Mouse (Mus musculus) lung, embryonic 16.5 days (tissue): ENCODE data around the gene March2. TPM values are rescaled to one million over a fixed set of nuclear protein-coding genes. Genes with fewer than 3 reads are reported as not detected.

ENCODE experiments used
- ATAC-seq: fragments of 200-750 bp; cut with Nextera tagmentation; 2 replicates; pipeline ENCODE4 v1.8.0; 2017; ENCODE audit warnings: low read depth, mild to moderate bottlenecking, moderate library complexity
- H3K27ac ChIP-seq: fragments of 300-500 bp; sonication (generic); 2 replicates; pipeline ENCODE4 v1.5.1; 2014; ENCODE audit warnings: mild to moderate bottlenecking, control low read depth, low read length
- H3K27me3 ChIP-seq: fragments of 300-500 bp; sonication (generic); 2 replicates; pipeline ENCODE4 v1.6.1; 2014; ENCODE audit warnings: low read depth, low read length, mixed read lengths; ENCODE audit not compliant: control insufficient read depth, insufficient read depth
- H3K36me3 ChIP-seq: fragments of 300-500 bp; sonication (generic); 2 replicates; pipeline ENCODE4 v1.6.1; 2014; ENCODE audit warnings: low read length; ENCODE audit not compliant: control insufficient read depth, insufficient read depth
- H3K4me1 ChIP-seq: fragments of 300-500 bp; sonication (generic); replicated peaks from 2 replicates; pipeline ENCODE4 v1.6.1; 2014; ENCODE audit warnings: low read length, mixed read lengths; ENCODE audit not compliant: control insufficient read depth, insufficient read depth
- H3K4me2 ChIP-seq: fragments of 300-500 bp; sonication (generic); 2 replicates; pipeline ENCODE4 v1.6.1; 2014; ENCODE audit warnings: low read depth, low read length, control low read depth
- H3K4me3 ChIP-seq: fragments of 300-500 bp; sonication (generic); 2 replicates; pipeline ENCODE4 v1.5.1; 2014; ENCODE audit warnings: mild to moderate bottlenecking, low read length, control low read depth
- H3K9ac ChIP-seq: fragments of 300-500 bp; sonication (generic); 2 replicates; pipeline ENCODE4 v1.6.1; 2014; ENCODE audit warnings: low read length, control low read depth
- H3K9me3 ChIP-seq: fragments of 300-500 bp; sonication (generic); 2 replicates; pipeline ENCODE4 v1.6.1; 2016; ENCODE audit warnings: low read length; ENCODE audit not compliant: control insufficient read depth
- WGBS: fragments of 180-500 bp; shearing (Covaris S2); extraction: QIAGEN DNeasy Blood & Tissue Kit; methylation state at CpG from one replicate; pipeline ENCODE4 v1.1.7; 2014; 5-methylcytosine and 5-hydroxymethylcytosine counted together
- polyA plus RNA-seq: library from polyadenylated mRNA; unstranded; fragments of >200 nt; fragmentation: Nextera tagmentation; extraction: Ambion mirVana; gene quantifications from 2 replicates; pipeline ENCODE4 v1.2.1, GENCODE M21; 2015

March2 gene
- 61.8 and 72.0 TPM in 2 replicates for polyA plus RNA-seq

GRCm38 (mm10) chr17:33718384-33718881 lies at the start of gene March2:
Gene March2 (minus strand): TSS chr17:33718670.
- peak within 1 kb of the TSS; percentile 81 for H3K9ac ChIP-seq
- 0 out of 2 replicates have a peak within 1 kb of the TSS, but pooled peaks have one; percentile 1 for H3K27ac ChIP-seq
- peak within 1 kb of the TSS; percentile 93 for H3K4me2 ChIP-seq
- no peaks in the 10 kb centered on the region for H3K4me1 ChIP-seq
- no peaks in the 10 kb centered on the region for H3K27me3 ChIP-seq
- H3K36me3 ChIP-seq = no peaks in the 10 kb centered on the region
- H3K9me3 ChIP-seq = no peaks in the 10 kb centered on the region
- peak within 1 kb of the TSS; percentile 92 for H3K4me3 ChIP-seq
- ATAC-seq = peak; percentile 100
- WGBS = under 1% methylated on average over 40 of the region's 46 CpGs

- Histone ChIP-seq H3K4me2 (no peak overlapping the region), H3K27me3 (no peaks in the 10 kb centered on the region)
- no peak for ATAC-seq
Measured at GRCm38 (mm10) chr17:33766389-33766788, 47.9 kb upstream of the March2 start.

GRCm38 (mm10) chr17:33760255-33761165 lies 42.0 kb upstream of the March2 start, which contains the start of gene Rab11b:
Gene Rab11b (minus strand): TSS chr17:33760530.
- Histone ChIP-seq H3K36me3 (no peaks in the 10 kb centered on the region), H3K4me1 (peaks cover 36% of the 10 kb centered on the region), H3K4me2 (peak within 1 kb of the TSS; percentile 69), H3K27ac (peak within 1 kb of the TSS; percentile 99), H3K27me3 (no peaks in the 10 kb centered on the region), H3K9me3 (no peaks in the 10 kb centered on the region), H3K9ac (peak within 1 kb of the TSS; percentile 95), H3K4me3 (peak within 1 kb of the TSS; percentile 72)
- 3% methylated on average over 35 of the region's 35 CpGs for WGBS
- ATAC-seq = peak; percentile 99

More at GRCm38 (mm10) chr17:33766389-33766788, 47.9 kb upstream of the March2 start:
- no peak overlapping the region for H3K9ac ChIP-seq
- H3K27ac ChIP-seq = no peak overlapping the region
- WGBS = 61% methylated on average over 3 of the region's 3 CpGs
- no peak overlapping the region for H3K4me3 ChIP-seq
- no peaks in the 10 kb centered on the region for H3K4me1 ChIP-seq
- no peaks in the 10 kb centered on the region for H3K36me3 ChIP-seq
- no peaks in the 10 kb centered on the region for H3K9me3 ChIP-seq

GRCm38 (mm10) chr17:33759767-33760254 lies 41.3 kb upstream of the March2 start:
- peaks cover 40% of the 10 kb centered on the region for H3K4me1 ChIP-seq
- peak overlapping the region; percentile 99 for H3K27ac ChIP-seq
- peak; percentile 90 for ATAC-seq
- H3K9me3 ChIP-seq = no peaks in the 10 kb centered on the region
- no peaks in the 10 kb centered on the region for H3K36me3 ChIP-seq
- peak overlapping the region; percentile 95 for H3K9ac ChIP-seq
- peak overlapping the region; percentile 72 for H3K4me3 ChIP-seq
- WGBS = under 1% methylated on average over 38 of the region's 38 CpGs
- H3K4me2 ChIP-seq = peak overlapping the region; percentile 69
- no peaks in the 10 kb centered on the region for H3K27me3 ChIP-seq

GRCm38 (mm10) chr17:33757231-33757630 lies 38.8 kb upstream of the March2 start:
- H3K9me3 ChIP-seq = no peaks in the 10 kb centered on the region
- no peak overlapping the region for H3K9ac ChIP-seq
- H3K4me3 ChIP-seq = no peak overlapping the region
- no peak for ATAC-seq
- H3K27ac ChIP-seq = 0 out of 2 replicates have a peak overlapping the region, but pooled peaks have one; percentile 24
- no peaks in the 10 kb centered on the region for H3K36me3 ChIP-seq
- H3K4me1 ChIP-seq = peaks cover 40% of the 10 kb centered on the region
- 49% methylated on average over 4 of the region's 4 CpGs for WGBS
- H3K27me3 ChIP-seq = no peaks in the 10 kb centered on the region
- no peak overlapping the region for H3K4me2 ChIP-seq

- Histone ChIP-seq H3K4me1 (peaks cover 40% of the 10 kb centered on the region), H3K27ac (peak overlapping the region; percentile 30; the same call in 1 of the 2 replicates), H3K36me3 (no peaks in the 10 kb centered on the region), H3K9ac (no peak overlapping the region), H3K4me3 (no peak overlapping the region), H3K9me3 (no peaks in the 10 kb centered on the region), H3K4me2 (no peak overlapping the region), H3K27me3 (no peaks in the 10 kb centered on the region)
- 75% methylated on average over 3 of the region's 3 CpGs for WGBS
- no peak for ATAC-seq
Measured at GRCm38 (mm10) chr17:33756108-33756790, 37.8 kb upstream of the March2 start.

GRCm38 (mm10) chr17:33755418-33756107 lies 37.1 kb upstream of the March2 start:
- peaks cover 40% of the 10 kb centered on the region for H3K4me1 ChIP-seq
- H3K9me3 ChIP-seq = no peaks in the 10 kb centered on the region
- H3K4me3 ChIP-seq = no peak overlapping the region
- peak overlapping the region; percentile 30 for H3K27ac ChIP-seq
- H3K36me3 ChIP-seq = no peaks in the 10 kb centered on the region
- WGBS = 76% methylated on average over 10 of the region's 10 CpGs
- H3K9ac ChIP-seq = no peak overlapping the region
- no peaks in the 10 kb centered on the region for H3K27me3 ChIP-seq
- no peak for ATAC-seq
- H3K4me2 ChIP-seq = no peak overlapping the region

- 0 out of 2 replicates have a peak, but pooled peaks cover 2% of the 10 kb centered on the region for H3K36me3 ChIP-seq
- WGBS = 53% methylated on average over 1 of the region's 1 CpGs
- H3K9ac ChIP-seq = no peak overlapping the region
- H3K4me2 ChIP-seq = no peak overlapping the region
- no peak overlapping the region for H3K27ac ChIP-seq
- no peaks in the 10 kb centered on the region for H3K27me3 ChIP-seq
- H3K9me3 ChIP-seq = no peaks in the 10 kb centered on the region
- peaks cover 40% of the 10 kb centered on the region for H3K4me1 ChIP-seq
- no peak for ATAC-seq
- H3K4me3 ChIP-seq = no peak overlapping the region
Measured at GRCm38 (mm10) chr17:33754656-33755055, 36.2 kb upstream of the March2 start.
